Mouse (Mus musculus): ENCODE data around the gene Nelfb.

Gene Nelfb

GRCm38 (mm10) chr2:25230581-25230980, 19.3 kb upstream of the Nelfb start:
- DNase-seq (ENCODE audit: low read depth) = no peak

- no peak for DNase-seq (ENCODE audit: low read depth)
Observed at GRCm38 (mm10) chr2:25229582-25229981, 18.3 kb upstream of the Nelfb start.

- no peak for DNase-seq (ENCODE audit: low read depth)
Observed at GRCm38 (mm10) chr2:25228995-25229530, 17.8 kb upstream of the Nelfb start.

- DNase-seq (ENCODE audit: low read depth) = peak; percentile 95
Observed at GRCm38 (mm10) chr2:25228431-25228889, 17.2 kb upstream of the Nelfb start.

- DNase-seq (ENCODE audit: low read depth) = no peak
Observed at GRCm38 (mm10) chr2:25227406-25227805, 16.1 kb upstream of the Nelfb start.

GRCm38 (mm10) chr2:25226864-25227263, 15.6 kb upstream of the Nelfb start:
- DNase-seq (ENCODE audit: low read depth) = no peak

- no peak for DNase-seq (ENCODE audit: low read depth)
Observed at GRCm38 (mm10) chr2:25225811-25226379, 14.6 kb upstream of the Nelfb start.

GRCm38 (mm10) chr2:25224766-25225752, 13.8 kb upstream of the Nelfb start:
- peak; percentile 100 for DNase-seq (ENCODE audit: low read depth)

- no peak for DNase-seq (ENCODE audit: low read depth)
Observed at GRCm38 (mm10) chr2:25224492-25224765, 13.1 kb upstream of the Nelfb start, which contains the start of gene Tubb4b. Gene Tubb4b (minus strand): TSS chr2:25224702.

- peak; percentile 92 for DNase-seq (ENCODE audit: low read depth)
Observed at GRCm38 (mm10) chr2:25223681-25224491, 12.6 kb upstream of the Nelfb start.

- DNase-seq (ENCODE audit: low read depth) = peak; percentile 36
Observed at GRCm38 (mm10) chr2:25221331-25221772, 10.1 kb upstream of the Nelfb start.

GRCm38 (mm10) chr2:25218445-25218844, 7.2 kb upstream of the Nelfb start, which contains the start of gene Fam166a:
Gene Fam166a (plus strand): TSS chr2:25218745.
- DNase-seq (ENCODE audit: low read depth) = no peak

GRCm38 (mm10) chr2:25217666-25218065, 6.4 kb upstream of the Nelfb start:
- DNase-seq (ENCODE audit: low read depth) = no peak

- DNase-seq (ENCODE audit: low read depth) = no peak
Observed at GRCm38 (mm10) chr2:25214444-25214843, 3.2 kb upstream of the Nelfb start, which contains the start of gene Stpg3. Gene Stpg3 (minus strand): TSS chr2:25214637.

GRCm38 (mm10) chr2:25213266-25213865, 2.1 kb upstream of the Nelfb start:
- no peak for DNase-seq (ENCODE audit: low read depth)

- DNase-seq (ENCODE audit: low read depth) = no peak
Observed at GRCm38 (mm10) chr2:25210686-25211085, 603 bp downstream of the Nelfb start.

GRCm38 (mm10) chr2:25207593-25207992, 3.7 kb downstream of the Nelfb start:
- DNase-seq (ENCODE audit: low read depth) = no peak

- peak; percentile 59 for DNase-seq (ENCODE audit: low read depth)
Observed at GRCm38 (mm10) chr2:25203631-25204214, 7.6 kb downstream of the Nelfb start.

GRCm38 (mm10) chr2:25200631-25201030, 10.7 kb downstream of the Nelfb start:
- DNase-seq (ENCODE audit: low read depth) = no peak

- DNase-seq (ENCODE audit: low read depth) = no peak
Observed at GRCm38 (mm10) chr2:25197946-25198345, 13.3 kb downstream of the Nelfb start.

GRCm38 (mm10) chr2:25197191-25197590, 14.1 kb downstream of the Nelfb start:
- DNase-seq (ENCODE audit: low read depth) = no peak

All from 416B (cell line).